Mouse (Mus musculus): ENCODE results near the gene Sept3. TPM values are rescaled to one million over a fixed set of nuclear protein-coding genes. Genes with fewer than 3 reads are reported as not detected.

The Sept3 gene
- polyA plus RNA-seq, 1 experiment from 2014 or later: 233 TPM

DNA sequence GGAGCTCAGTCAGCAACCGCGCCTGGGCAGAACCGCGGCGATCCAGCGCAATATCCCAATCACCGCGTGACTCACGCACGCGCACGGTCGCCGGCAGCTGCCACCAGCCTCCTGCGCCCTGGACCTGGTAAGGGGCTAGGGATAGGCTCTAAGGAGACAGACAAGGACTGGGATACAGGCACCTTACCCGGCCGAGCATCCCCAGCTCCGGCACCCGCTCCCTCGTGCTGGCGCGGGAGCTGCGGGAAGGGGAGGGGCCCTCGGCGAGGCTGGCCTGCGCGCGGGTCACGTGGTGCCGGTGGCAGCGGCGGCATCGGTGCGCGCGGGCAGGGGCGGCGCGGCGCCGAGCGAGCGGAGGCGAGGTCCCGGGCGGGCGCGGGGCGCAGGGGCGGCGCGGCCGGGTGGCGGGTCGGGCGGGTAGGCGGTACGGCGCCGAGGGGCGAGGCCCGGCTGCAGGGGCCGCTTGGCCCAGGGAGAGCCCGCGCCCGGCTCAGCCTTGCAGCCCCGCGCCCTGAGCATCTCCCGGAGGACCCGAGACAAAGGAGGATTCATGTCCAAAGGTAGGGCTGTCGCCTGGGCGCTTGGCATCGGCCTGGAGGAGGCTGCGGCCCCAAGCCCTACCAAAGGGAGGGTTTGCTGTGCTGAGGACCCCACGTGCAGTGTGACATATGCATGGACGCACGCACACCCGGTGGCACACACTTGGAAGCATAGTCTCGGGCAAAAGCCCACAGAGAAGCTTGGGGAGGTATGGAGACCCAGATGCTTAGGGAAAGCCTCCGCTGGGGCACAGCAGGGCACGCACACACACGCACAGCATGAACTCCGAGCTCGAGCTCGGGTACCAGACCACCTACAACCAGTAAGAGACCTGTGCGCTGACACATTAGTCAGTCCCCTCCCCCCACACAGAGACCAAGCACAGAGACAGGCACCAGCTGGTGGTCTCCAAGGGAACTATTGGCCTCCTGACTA lies 521 bp downstream of the Sept3 start:
- H3K9ac ChIP-seq: peak overlapping the region; percentile 91
- peak overlapping the region; percentile 80 for H3K4me3 ChIP-seq (replicated peaks)
- peak; percentile 77 for ATAC-seq (ENCODE audit: low FRiP score)
- peak overlapping the region; percentile 95 for H3K27ac ChIP-seq
- H3K4me2 ChIP-seq: peak overlapping the region; percentile 75
- whole genome bisulfite sequencing: under 1% methylated on average over 79 of the region's 86 CpGs
- no peaks in the 10 kb centered on the region for H3K9me3 ChIP-seq
- peaks cover 30% of the 10 kb centered on the region for H3K36me3 ChIP-seq (replicated peaks)
- peaks cover 30% of the 10 kb centered on the region for H3K27me3 ChIP-seq
- H3K4me1 ChIP-seq: peaks cover 53% of the 10 kb centered on the region

DNA sequence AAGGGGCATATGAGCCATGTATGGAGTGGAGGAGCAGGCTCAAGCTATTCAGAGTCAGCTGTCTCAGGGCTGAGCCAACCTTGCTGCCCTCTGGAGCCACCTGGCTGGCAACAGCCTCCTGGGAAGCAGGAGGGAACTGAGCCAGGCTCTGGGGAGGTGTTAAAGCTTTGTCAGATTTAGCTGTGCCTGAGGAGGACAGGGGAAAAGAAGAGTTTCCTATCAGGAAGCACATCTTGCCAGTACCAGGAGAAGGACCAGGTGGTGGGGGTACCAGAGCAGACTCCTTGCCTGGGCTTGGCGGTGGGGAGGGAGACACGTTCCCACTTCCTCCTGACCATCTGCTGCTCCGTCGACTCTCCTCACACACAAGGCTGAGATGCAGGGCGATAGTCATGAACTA lies 2.9 kb downstream of the Sept3 start:
- Histone ChIP-seq H3K4me3 (replicated peaks) (0 out of 2 replicates have a peak overlapping the region, but pooled peaks have one; percentile 4), H3K27me3 (peaks cover 17% of the 10 kb centered on the region), H3K4me2 (peak overlapping the region; percentile 75), H3K4me1 (peaks cover 38% of the 10 kb centered on the region), H3K27ac (no peak overlapping the region), H3K36me3 (replicated peaks) (peaks cover 51% of the 10 kb centered on the region), H3K9me3 (no peaks in the 10 kb centered on the region), H3K9ac (0 out of 2 replicates have a peak overlapping the region, but pooled peaks have one; percentile 1)
- ATAC-seq (ENCODE audit: low FRiP score): no peak
- 80% methylated on average over 5 of the region's 5 CpGs for WGBS

DNA sequence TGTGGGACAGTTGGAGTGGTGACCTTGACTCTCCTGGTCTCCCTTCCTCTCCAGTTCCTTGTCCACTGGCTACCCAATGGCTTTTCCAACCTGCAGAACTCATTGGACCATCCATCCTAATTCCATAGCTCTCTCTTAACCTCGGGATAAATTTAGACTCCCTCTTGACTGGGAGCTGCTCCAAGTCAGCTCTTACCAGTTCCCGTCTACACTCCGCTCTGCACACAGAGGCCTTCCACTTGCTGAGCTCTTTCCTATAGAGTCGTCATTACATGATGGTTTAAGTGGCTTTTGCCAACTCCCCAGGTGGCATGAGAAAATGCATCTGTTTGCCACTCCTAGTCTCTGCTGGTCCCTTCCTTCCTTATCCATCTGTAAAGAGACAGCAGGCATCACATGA lies 5.9 kb downstream of the Sept3 start:
- H3K36me3 ChIP-seq (replicated peaks): peaks cover 81% of the 10 kb centered on the region
- WGBS: 83% methylated on average over 4 of the region's 4 CpGs
- H3K4me3 ChIP-seq (replicated peaks): no peak overlapping the region
- no peaks in the 10 kb centered on the region for H3K9me3 ChIP-seq
- H3K4me1 ChIP-seq: peaks cover 26% of the 10 kb centered on the region
- H3K27ac ChIP-seq: no peak overlapping the region
- H3K27me3 ChIP-seq: no peaks in the 10 kb centered on the region
- ATAC-seq (ENCODE audit: low FRiP score): no peak
- no peak overlapping the region for H3K9ac ChIP-seq
- H3K4me2 ChIP-seq: no peak overlapping the region

DNA sequence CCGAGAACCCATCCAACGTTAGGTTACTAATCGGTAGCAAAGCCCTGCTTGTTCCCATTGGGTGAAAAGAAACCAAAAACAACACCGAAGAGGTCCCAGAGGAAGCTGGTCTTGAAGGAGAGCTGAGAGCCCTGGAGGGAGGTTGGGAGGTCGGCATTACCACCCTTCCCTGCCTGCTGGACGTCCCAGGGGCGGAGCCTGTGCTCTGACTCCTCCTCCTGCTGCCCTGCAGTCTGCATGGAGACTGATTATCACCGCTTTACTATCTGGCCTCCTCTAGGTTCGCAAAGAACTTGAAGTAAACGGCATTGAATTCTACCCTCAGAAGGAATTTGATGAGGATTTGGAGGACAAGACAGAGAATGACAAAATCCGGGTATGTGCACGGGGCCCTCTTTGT lies 11.5 kb downstream of the Sept3 start:
- Histone ChIP-seq H3K9me3 (no peaks in the 10 kb centered on the region), H3K9ac (no peak overlapping the region), H3K36me3 (replicated peaks) (peaks cover 96% of the 10 kb centered on the region), H3K4me1 (no peaks in the 10 kb centered on the region), H3K4me3 (replicated peaks) (no peak overlapping the region), H3K4me2 (no peak overlapping the region), H3K27ac (no peak overlapping the region), H3K27me3 (no peaks in the 10 kb centered on the region)
- ATAC-seq (ENCODE audit: low FRiP score): no peak
- WGBS: 76% methylated on average over 12 of the region's 12 CpGs

DNA sequence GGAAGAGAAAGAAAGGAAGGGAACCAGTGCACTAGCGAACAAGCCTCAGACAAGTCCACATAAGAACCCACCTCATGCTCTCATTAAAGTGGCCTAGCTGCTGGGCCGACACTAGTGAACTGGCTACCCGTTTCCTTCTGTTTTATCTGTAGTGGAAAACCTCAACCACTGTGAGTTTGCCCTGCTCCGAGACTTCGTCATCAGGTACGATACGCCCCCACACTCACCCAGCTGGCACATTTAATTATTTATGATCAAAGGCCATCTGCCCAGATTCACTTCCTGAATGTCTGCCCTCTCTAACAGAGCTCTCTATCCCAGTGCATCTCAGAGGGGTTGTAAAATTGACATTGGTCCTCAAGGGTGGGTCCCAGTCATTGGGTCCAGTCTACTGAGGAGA lies 15.6 kb downstream of the Sept3 start:
- H3K27me3 ChIP-seq: no peaks in the 10 kb centered on the region
- no peak for ATAC-seq (ENCODE audit: low FRiP score)
- no peak overlapping the region for H3K4me3 ChIP-seq (replicated peaks)
- H3K9ac ChIP-seq: no peak overlapping the region
- peaks cover 19% of the 10 kb centered on the region for H3K4me1 ChIP-seq
- peaks cover 70% of the 10 kb centered on the region for H3K36me3 ChIP-seq (replicated peaks)
- no peak overlapping the region for H3K4me2 ChIP-seq
- H3K27ac ChIP-seq: no peak overlapping the region
- 95% methylated on average over 7 of the region's 7 CpGs for WGBS
- no peaks in the 10 kb centered on the region for H3K9me3 ChIP-seq

DNA sequence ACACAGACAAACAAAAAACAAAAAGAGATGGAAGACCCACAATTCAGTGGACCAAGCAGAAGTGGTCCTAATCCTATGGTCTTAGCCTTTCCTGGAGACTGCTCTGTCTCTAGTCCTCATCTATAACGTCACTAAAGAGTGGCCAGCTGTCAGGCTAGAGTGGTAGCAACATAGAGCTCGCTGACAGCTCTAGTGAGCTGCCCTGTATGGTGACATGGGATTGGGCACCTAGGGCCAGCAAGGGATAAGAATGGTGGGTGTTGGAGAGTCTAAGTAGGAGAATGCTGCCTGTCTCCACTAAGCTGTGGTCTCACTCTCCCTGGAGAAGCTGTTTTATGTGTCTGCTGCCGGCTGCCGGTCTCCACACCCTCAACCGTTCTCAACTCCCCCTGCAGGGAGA lies 18.2 kb downstream of the Sept3 start:
- peak; percentile 59 for ATAC-seq (ENCODE audit: low FRiP score)
- Histone ChIP-seq H3K27me3 (no peaks in the 10 kb centered on the region), H3K27ac (peak overlapping the region; percentile 57), H3K4me1 (peaks cover 19% of the 10 kb centered on the region), H3K9me3 (no peaks in the 10 kb centered on the region), H3K4me2 (0 out of 2 replicates have a peak overlapping the region, but pooled peaks have one; percentile 31), H3K36me3 (replicated peaks) (peaks cover 44% of the 10 kb centered on the region), H3K4me3 (replicated peaks) (no peak overlapping the region), H3K9ac (no peak overlapping the region)
- WGBS: 33% methylated on average over 5 of the region's 5 CpGs

DNA sequence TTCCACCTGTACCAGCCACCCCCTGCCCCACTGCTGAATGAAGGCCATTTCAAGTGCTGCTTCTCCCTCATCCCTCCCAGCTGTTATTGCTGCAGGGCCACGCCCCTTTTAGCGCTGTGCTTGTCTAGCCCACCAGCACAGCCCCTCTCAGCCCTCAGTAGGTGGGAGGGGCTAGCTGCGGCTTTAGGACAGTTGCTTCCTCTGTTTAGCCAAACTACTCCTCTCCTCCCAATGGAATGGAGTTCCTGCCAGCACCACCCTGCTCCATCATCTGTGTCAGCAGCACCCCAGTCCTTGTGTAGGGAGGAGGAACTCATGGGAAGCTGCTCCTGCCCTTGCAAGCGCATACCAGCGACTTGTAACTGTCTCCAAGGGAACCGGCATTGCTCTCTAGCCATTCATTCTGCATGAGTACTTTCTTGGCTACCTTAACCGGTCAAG lies 18.6 kb downstream of the Sept3 start:
- ATAC-seq (ENCODE audit: low FRiP score): peak; percentile 78
- Histone ChIP-seq H3K4me2 (peak overlapping the region; percentile 31), H3K4me3 (replicated peaks) (0 out of 2 replicates have a peak overlapping the region, but pooled peaks have one; percentile 3), H3K9ac (no peak overlapping the region), H3K36me3 (replicated peaks) (peaks cover 40% of the 10 kb centered on the region), H3K9me3 (no peaks in the 10 kb centered on the region), H3K4me1 (peaks cover 19% of the 10 kb centered on the region), H3K27me3 (no peaks in the 10 kb centered on the region), H3K27ac (peak overlapping the region; percentile 57)
- 12% methylated on average over 7 of the region's 7 CpGs for WGBS

DNA sequence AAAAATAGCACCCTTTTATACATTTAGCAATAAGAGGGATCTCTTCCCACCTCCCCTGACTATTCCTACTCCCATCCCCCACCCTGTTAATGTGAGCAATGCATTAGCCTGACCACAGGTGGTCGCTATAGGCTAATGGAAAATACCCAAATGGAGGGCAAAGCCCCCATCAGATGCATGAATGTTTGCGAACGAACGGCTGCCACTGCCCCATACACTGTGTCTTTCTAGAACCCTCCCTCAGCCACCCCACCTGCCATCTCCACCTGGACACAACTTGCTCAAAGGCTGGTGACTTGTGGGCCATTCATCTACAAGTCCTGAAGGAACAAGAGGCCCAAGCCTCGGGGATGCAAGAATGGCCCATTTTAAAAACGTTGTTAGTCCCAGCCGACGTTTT lies 19.4 kb downstream of the Sept3 start:
- Histone ChIP-seq H3K4me2 (no peak overlapping the region), H3K36me3 (replicated peaks) (peaks cover 32% of the 10 kb centered on the region), H3K27me3 (peaks cover 4% of the 10 kb centered on the region; the same call in 1 of the 2 replicates), H3K9me3 (no peaks in the 10 kb centered on the region), H3K4me1 (peaks cover 19% of the 10 kb centered on the region), H3K9ac (no peak overlapping the region), H3K27ac (no peak overlapping the region; the same call in 1 of the 2 replicates), H3K4me3 (replicated peaks) (no peak overlapping the region)
- peak; percentile 27; the same call in 1 of the 2 replicates for ATAC-seq (ENCODE audit: low FRiP score)
- 50% methylated on average over 8 of the region's 8 CpGs for WGBS

DNA sequence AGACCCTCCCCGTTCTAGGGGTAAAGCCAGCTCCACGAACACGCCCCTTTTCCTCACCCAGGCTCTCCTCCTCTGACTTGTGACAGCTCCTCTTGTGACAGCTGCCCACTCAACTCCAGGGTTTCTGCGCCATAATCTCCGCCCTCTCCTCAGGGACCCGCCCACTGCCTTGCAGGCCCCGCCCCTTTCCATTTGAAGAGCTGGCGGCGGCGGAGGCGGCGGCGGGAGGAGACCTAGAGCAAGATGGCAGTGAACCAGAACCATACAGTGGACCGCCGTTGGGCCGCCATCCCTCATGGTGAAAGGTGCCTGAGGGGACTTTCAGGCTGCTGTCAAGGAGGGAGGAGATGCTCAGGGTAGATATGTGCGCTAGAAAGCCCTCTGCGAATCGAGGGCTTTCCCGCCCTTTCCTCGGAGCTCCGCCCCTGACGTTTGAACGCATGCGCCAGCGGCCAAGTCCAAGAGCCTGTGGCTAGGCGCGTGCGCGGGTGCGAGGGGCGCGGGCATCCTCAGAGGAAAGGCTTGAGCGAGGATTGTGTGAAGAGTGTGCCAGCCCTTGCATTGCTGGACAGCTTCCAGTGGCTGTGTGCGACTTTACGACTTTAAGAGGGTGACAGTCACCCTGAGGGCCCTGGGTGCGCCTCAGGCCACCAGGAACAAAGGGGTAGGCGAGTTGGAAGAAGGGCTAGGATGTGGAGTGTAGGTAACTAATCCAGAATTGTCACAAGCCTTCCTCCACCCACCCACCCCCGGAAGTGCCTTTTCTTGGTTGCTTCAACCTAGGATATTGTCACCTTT lies 24.3 kb downstream of the Sept3 start, which contains the start of gene Wbp2nl:
Gene Wbp2nl (plus strand): TSS at position 191 of the 798 bp plus-strand sequence.
- no peak within 1 kb of the TSS for H3K4me2 ChIP-seq
- 65% methylated on average over 39 of the region's 39 CpGs for WGBS

DNA sequence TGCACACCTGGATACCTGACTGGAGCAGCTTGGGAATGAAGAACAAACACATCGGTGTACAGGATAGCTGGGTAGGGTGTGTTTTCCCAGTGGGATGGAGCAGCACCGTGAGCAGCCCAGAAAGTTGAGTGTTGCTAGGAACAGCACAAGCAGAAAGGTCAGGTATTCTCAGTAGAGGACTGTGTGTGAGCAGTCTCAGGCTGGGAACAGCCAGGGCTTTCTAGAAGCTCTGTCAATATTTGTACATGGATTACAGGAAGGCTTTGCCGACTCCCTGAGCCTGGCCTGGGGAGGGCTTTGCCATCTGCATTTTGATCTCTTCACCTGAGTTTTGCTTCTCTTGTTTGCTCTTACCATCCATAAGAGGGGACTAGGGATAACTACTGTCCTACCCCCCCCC lies 32.4 kb downstream of the Sept3 start:
- Histone ChIP-seq H3K27ac (no peak overlapping the region), H3K27me3 (no peaks in the 10 kb centered on the region), H3K4me2 (no peak overlapping the region), H3K4me3 (replicated peaks) (no peak overlapping the region), H3K9ac (no peak overlapping the region), H3K4me1 (no peaks in the 10 kb centered on the region), H3K9me3 (no peaks in the 10 kb centered on the region), H3K36me3 (replicated peaks) (no peaks in the 10 kb centered on the region)
- 76% methylated on average over 3 of the region's 3 CpGs for WGBS
- ATAC-seq (ENCODE audit: low FRiP score): no peak; the same call in 1 of the 2 replicates

More for the DNA sequence above, 24.3 kb downstream of the Sept3 start, which contains the start of gene Wbp2nl:
- Histone ChIP-seq H3K27ac (no peak within 1 kb of the TSS), H3K27me3 (peaks cover 6% of the 10 kb centered on the region; the same call in 1 of the 2 replicates), H3K9ac (no peak within 1 kb of the TSS), H3K4me3 (replicated peaks) (no peak within 1 kb of the TSS), H3K4me1 (peaks cover 5% of the 10 kb centered on the region), H3K9me3 (no peaks in the 10 kb centered on the region), H3K36me3 (replicated peaks) (no peaks in the 10 kb centered on the region)
- ATAC-seq (ENCODE audit: low FRiP score): no peak

DNA sequence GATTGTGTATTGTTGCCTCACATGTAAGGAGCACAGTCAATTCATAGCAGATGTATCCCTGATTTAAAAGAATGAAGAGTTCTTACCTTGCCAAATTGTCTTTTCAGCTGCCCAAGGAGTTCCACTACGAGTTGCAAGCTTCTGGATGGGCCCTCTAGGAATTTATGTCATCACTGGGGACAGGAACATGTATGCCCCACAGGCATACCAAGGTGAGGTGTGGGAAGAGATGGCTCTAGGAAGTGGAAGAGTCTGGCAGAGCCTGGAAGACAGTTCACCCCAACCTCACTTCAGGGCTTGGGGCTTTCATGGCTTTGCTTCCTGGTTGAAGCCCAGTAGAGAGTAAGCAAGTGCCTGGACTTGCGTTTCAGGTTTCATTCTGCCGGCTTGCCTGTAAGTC lies 33.7 kb downstream of the Sept3 start:
- Histone ChIP-seq H3K36me3 (replicated peaks) (no peaks in the 10 kb centered on the region), H3K27ac (no peak overlapping the region), H3K4me3 (replicated peaks) (no peak overlapping the region), H3K4me1 (no peaks in the 10 kb centered on the region), H3K4me2 (no peak overlapping the region), H3K9ac (no peak overlapping the region), H3K9me3 (no peaks in the 10 kb centered on the region), H3K27me3 (no peaks in the 10 kb centered on the region)
- no peak for ATAC-seq (ENCODE audit: low FRiP score)
- 88% methylated on average over 3 of the region's 3 CpGs for WGBS

DNA sequence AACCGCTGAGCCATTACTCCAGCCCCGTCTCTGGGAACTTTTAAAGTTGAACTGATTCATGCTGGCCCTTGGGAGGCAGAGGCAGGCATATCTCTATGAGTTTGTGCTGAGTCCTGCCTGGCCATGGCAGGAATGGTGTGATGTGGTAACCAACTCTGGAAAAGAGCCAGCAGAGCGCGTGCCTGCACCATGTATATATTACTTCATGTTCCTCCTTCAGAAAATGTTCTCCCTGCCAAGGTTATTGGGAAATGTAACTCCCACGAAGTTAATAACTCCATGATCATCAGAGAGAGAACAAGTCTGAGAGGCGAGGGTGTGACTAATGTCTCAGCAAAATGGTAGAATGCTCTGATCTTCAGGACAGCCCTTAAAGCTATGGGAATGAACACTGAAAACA lies 43.1 kb downstream of the Sept3 start:
- no peaks in the 10 kb centered on the region for H3K27me3 ChIP-seq
- H3K4me1 ChIP-seq: no peaks in the 10 kb centered on the region
- H3K4me3 ChIP-seq (replicated peaks): no peak overlapping the region
- no peak overlapping the region for H3K9ac ChIP-seq
- ATAC-seq (ENCODE audit: low FRiP score): no peak
- H3K27ac ChIP-seq: no peak overlapping the region
- 89% methylated on average over 6 of the region's 6 CpGs for WGBS
- H3K9me3 ChIP-seq: no peaks in the 10 kb centered on the region
- no peaks in the 10 kb centered on the region for H3K36me3 ChIP-seq (replicated peaks)
- H3K4me2 ChIP-seq: no peak overlapping the region
